Mouse (Mus musculus): ENCODE results near the gene Slc30a3. TPM values are rescaled to one million over a fixed set of nuclear protein-coding genes. Genes with fewer than 3 reads are reported as not detected.

The Slc30a3 gene
- polyA plus RNA-seq, 1 experiment from 2014 or later, result 0.79 TPM

GRCm38 (mm10) chr5:31136730-31137424, 28.8 kb upstream of the Slc30a3 start:
- Histone ChIP-seq H3K9ac (ENCODE audit: low read length) (no peak overlapping the region), H3K36me3 (ENCODE audit: control insufficient read depth, insufficient read depth, low read length) (peaks cover 3% of the 10 kb centered on the region; the same call in 1 of the 2 replicates), H3K9me3 (ENCODE audit: control insufficient read depth, low read length) (no peaks in the 10 kb centered on the region), H3K4me3 (ENCODE audit: low read depth, low read length) (no peak overlapping the region), H3K27me3 (ENCODE audit: control insufficient read depth, insufficient read depth, low read length) (peaks cover 50% of the 10 kb centered on the region), H3K4me2 (ENCODE audit: low read depth, low read length, severe bottlenecking) (peak overlapping the region; percentile 3; the same call in 1 of the 2 replicates), H3K27ac (ENCODE audit: low read depth, low read length) (no peak overlapping the region), H3K4me1 (replicated peaks; ENCODE audit: control insufficient read depth, insufficient read depth, low read length) (peaks cover 11% of the 10 kb centered on the region; the same call in 1 of the 2 replicates)
- ATAC-seq (replicated peaks; ENCODE audit: low FRiP score), result no peak
- no peak for DNase-seq (ENCODE audit: low spot score)
- WGBS, result under 1% methylated on average over 33 of the region's 33 CpGs

GRCm38 (mm10) chr5:31126050-31126449, 18.0 kb upstream of the Slc30a3 start:
- Histone ChIP-seq H3K27ac (ENCODE audit: low read depth, low read length) (no peak overlapping the region), H3K4me3 (ENCODE audit: low read depth, low read length) (no peak overlapping the region), H3K4me2 (ENCODE audit: low read depth, low read length, severe bottlenecking) (no peak overlapping the region), H3K27me3 (ENCODE audit: control insufficient read depth, insufficient read depth, low read length) (no peaks in the 10 kb centered on the region), H3K9me3 (ENCODE audit: control insufficient read depth, low read length) (no peaks in the 10 kb centered on the region), H3K4me1 (replicated peaks; ENCODE audit: control insufficient read depth, insufficient read depth, low read length) (no peaks in the 10 kb centered on the region), H3K36me3 (ENCODE audit: control insufficient read depth, insufficient read depth, low read length) (no peaks in the 10 kb centered on the region), H3K9ac (ENCODE audit: low read length) (no peak overlapping the region)
- ATAC-seq (replicated peaks; ENCODE audit: low FRiP score) (no peak), DNase-seq (ENCODE audit: low spot score) (no peak)
- 47% methylated on average over 5 of the region's 5 CpGs for WGBS

GRCm38 (mm10) chr5:31123481-31123880, 15.4 kb upstream of the Slc30a3 start:
- H3K4me3 ChIP-seq (ENCODE audit: low read depth, low read length), result no peak overlapping the region
- no peak overlapping the region for H3K27ac ChIP-seq (ENCODE audit: low read depth, low read length)
- H3K9me3 ChIP-seq (ENCODE audit: control insufficient read depth, low read length), result no peaks in the 10 kb centered on the region
- H3K27me3 ChIP-seq (ENCODE audit: control insufficient read depth, insufficient read depth, low read length), result no peaks in the 10 kb centered on the region
- WGBS, result 43% methylated on average over 2 of the region's 2 CpGs
- ATAC-seq (replicated peaks; ENCODE audit: low FRiP score), result no peak
- no peaks in the 10 kb centered on the region for H3K36me3 ChIP-seq (ENCODE audit: control insufficient read depth, insufficient read depth, low read length)
- no peak for DNase-seq (ENCODE audit: low spot score)
- H3K4me1 ChIP-seq (replicated peaks; ENCODE audit: control insufficient read depth, insufficient read depth, low read length), result no peaks in the 10 kb centered on the region
- no peak overlapping the region for H3K9ac ChIP-seq (ENCODE audit: low read length)
- H3K4me2 ChIP-seq (ENCODE audit: low read depth, low read length, severe bottlenecking), result no peak overlapping the region

GRCm38 (mm10) chr5:31121111-31121510, 13.1 kb upstream of the Slc30a3 start:
- no peak overlapping the region for H3K4me2 ChIP-seq (ENCODE audit: low read depth, low read length, severe bottlenecking)
- ATAC-seq (replicated peaks; ENCODE audit: low FRiP score), result no peak
- WGBS, result 89% methylated on average over 8 of the region's 8 CpGs

GRCm38 (mm10) chr5:31116912-31117311, 8.9 kb upstream of the Slc30a3 start:
- no peaks in the 10 kb centered on the region for H3K27me3 ChIP-seq (ENCODE audit: control insufficient read depth, insufficient read depth, low read length)
- 32% methylated on average over 10 of the region's 10 CpGs for WGBS
- no peak overlapping the region for H3K27ac ChIP-seq (ENCODE audit: low read depth, low read length)
- ATAC-seq (replicated peaks; ENCODE audit: low FRiP score) (no peak), DNase-seq (ENCODE audit: low spot score) (no peak)
- no peak overlapping the region for H3K9ac ChIP-seq (ENCODE audit: low read length)
- no peaks in the 10 kb centered on the region for H3K36me3 ChIP-seq (ENCODE audit: control insufficient read depth, insufficient read depth, low read length)
- H3K4me2 ChIP-seq (ENCODE audit: low read depth, low read length, severe bottlenecking), result no peak overlapping the region
- H3K4me3 ChIP-seq (ENCODE audit: low read depth, low read length), result no peak overlapping the region
- H3K4me1 ChIP-seq (replicated peaks; ENCODE audit: control insufficient read depth, insufficient read depth, low read length), result no peaks in the 10 kb centered on the region
- no peaks in the 10 kb centered on the region for H3K9me3 ChIP-seq (ENCODE audit: control insufficient read depth, low read length)

More at GRCm38 (mm10) chr5:31121111-31121510, 13.1 kb upstream of the Slc30a3 start:
- no peak overlapping the region for H3K27ac ChIP-seq (ENCODE audit: low read depth, low read length)
- no peak for DNase-seq (ENCODE audit: low spot score)
- H3K9me3 ChIP-seq (ENCODE audit: control insufficient read depth, low read length), result no peaks in the 10 kb centered on the region
- no peak overlapping the region for H3K9ac ChIP-seq (ENCODE audit: low read length)
- H3K27me3 ChIP-seq (ENCODE audit: control insufficient read depth, insufficient read depth, low read length), result no peaks in the 10 kb centered on the region
- no peaks in the 10 kb centered on the region for H3K4me1 ChIP-seq (replicated peaks; ENCODE audit: control insufficient read depth, insufficient read depth, low read length)
- H3K36me3 ChIP-seq (ENCODE audit: control insufficient read depth, insufficient read depth, low read length), result no peaks in the 10 kb centered on the region
- H3K4me3 ChIP-seq (ENCODE audit: low read depth, low read length), result no peak overlapping the region

GRCm38 (mm10) chr5:31116354-31116753, 8.3 kb upstream of the Slc30a3 start, which contains the start of gene Trim54:
TSS of gene Trim54 (plus strand) at chr5:31116712.
- H3K27ac ChIP-seq (ENCODE audit: low read depth, low read length), result no peak within 1 kb of the TSS
- ATAC-seq (replicated peaks; ENCODE audit: low FRiP score), result no peak
- no peak for DNase-seq (ENCODE audit: low spot score)

GRCm38 (mm10) chr5:31110781-31111180, 2.7 kb upstream of the Slc30a3 start:
- Histone ChIP-seq H3K36me3 (ENCODE audit: control insufficient read depth, insufficient read depth, low read length) (no peaks in the 10 kb centered on the region), H3K4me2 (ENCODE audit: low read depth, low read length, severe bottlenecking) (no peak overlapping the region), H3K4me1 (replicated peaks; ENCODE audit: control insufficient read depth, insufficient read depth, low read length) (no peaks in the 10 kb centered on the region), H3K4me3 (ENCODE audit: low read depth, low read length) (no peak overlapping the region), H3K9me3 (ENCODE audit: control insufficient read depth, low read length) (no peaks in the 10 kb centered on the region), H3K27me3 (ENCODE audit: control insufficient read depth, insufficient read depth, low read length) (no peaks in the 10 kb centered on the region), H3K27ac (ENCODE audit: low read depth, low read length) (no peak overlapping the region), H3K9ac (ENCODE audit: low read length) (no peak overlapping the region)
- DNase-seq (ENCODE audit: low spot score) (no peak), ATAC-seq (replicated peaks; ENCODE audit: low FRiP score) (no peak)
- WGBS, result 47% methylated on average over 7 of the region's 7 CpGs

More at GRCm38 (mm10) chr5:31116354-31116753, 8.3 kb upstream of the Slc30a3 start, which contains the start of gene Trim54:
- H3K4me2 ChIP-seq (ENCODE audit: low read depth, low read length, severe bottlenecking), result no peak within 1 kb of the TSS
- H3K27me3 ChIP-seq (ENCODE audit: control insufficient read depth, insufficient read depth, low read length), result no peaks in the 10 kb centered on the region
- H3K4me3 ChIP-seq (ENCODE audit: low read depth, low read length), result no peak within 1 kb of the TSS
- no peaks in the 10 kb centered on the region for H3K36me3 ChIP-seq (ENCODE audit: control insufficient read depth, insufficient read depth, low read length)
- no peaks in the 10 kb centered on the region for H3K4me1 ChIP-seq (replicated peaks; ENCODE audit: control insufficient read depth, insufficient read depth, low read length)
- no peaks in the 10 kb centered on the region for H3K9me3 ChIP-seq (ENCODE audit: control insufficient read depth, low read length)
- 50% methylated on average over 3 of the region's 3 CpGs for WGBS
- H3K9ac ChIP-seq (ENCODE audit: low read length), result no peak within 1 kb of the TSS

GRCm38 (mm10) chr5:31105814-31106335, 2.2 kb downstream of the Slc30a3 start, which contains the start of gene Dnajc5g:
TSS of gene Dnajc5g (plus strand) at chr5:31106285.
- H3K36me3 ChIP-seq (ENCODE audit: control insufficient read depth, insufficient read depth, low read length), result no peaks in the 10 kb centered on the region
- no peak within 1 kb of the TSS for H3K4me2 ChIP-seq (ENCODE audit: low read depth, low read length, severe bottlenecking)
- H3K4me3 ChIP-seq (ENCODE audit: low read depth, low read length), result no peak within 1 kb of the TSS
- no peaks in the 10 kb centered on the region for H3K27me3 ChIP-seq (ENCODE audit: control insufficient read depth, insufficient read depth, low read length)
- H3K9me3 ChIP-seq (ENCODE audit: control insufficient read depth, low read length), result no peaks in the 10 kb centered on the region
- DNase-seq (ENCODE audit: low spot score) (no peak), ATAC-seq (replicated peaks; ENCODE audit: low FRiP score) (no peak)
- no peaks in the 10 kb centered on the region for H3K4me1 ChIP-seq (replicated peaks; ENCODE audit: control insufficient read depth, insufficient read depth, low read length)
- WGBS, result 88% methylated on average over 9 of the region's 9 CpGs
- no peak within 1 kb of the TSS for H3K9ac ChIP-seq (ENCODE audit: low read length)
- no peak within 1 kb of the TSS for H3K27ac ChIP-seq (ENCODE audit: low read depth, low read length)

Data from forebrain, embryonic 11.5 days (tissue).